Comparison of ENCODE assay signal across 28 mouse cellular contexts in the genomic region with DNA sequence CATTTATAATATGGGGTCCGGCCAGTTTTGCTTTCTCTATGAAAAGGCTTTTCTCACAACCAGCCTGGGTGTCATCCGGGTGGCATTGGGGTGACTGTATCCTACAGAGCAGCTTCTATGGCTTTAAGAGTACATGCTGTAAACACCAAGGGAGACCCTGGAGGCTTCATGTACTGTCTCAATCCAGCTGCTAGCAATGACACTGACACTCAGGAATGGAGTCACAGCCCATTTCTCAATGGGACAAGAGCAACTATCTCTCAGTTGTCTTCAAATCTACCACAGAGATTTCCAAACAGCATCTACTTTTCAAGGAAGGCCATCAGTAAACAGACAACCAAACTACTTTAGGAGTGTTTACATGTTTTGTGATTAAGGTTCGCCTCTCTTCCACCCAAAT.
"Had no signal": no experiment of that assay in that cellular context is flagged by ENCODE, and none has a peak within 500 bp of the region (broad histone marks: within the 10 kb centered on the region; RNA-seq: fewer than 3 reads in every experiment).

No protein-coding gene starts in this region.

- DNase-seq: layer of hippocampus, postnatal 36 days; left cerebral cortex, postnatal 4 days; liver; liver, embryonic 13.5 days; liver, postnatal 0 days; lung, postnatal 14 days; lung, postnatal 36 days; midbrain, embryonic 14.5 days had no signal

- H3K9me3 ChIP-seq: limb, embryonic 10.5 days; limb, embryonic 12.5 days; limb, embryonic 13.5 days; limb, embryonic 15.5 days; liver, embryonic 12.5 days; liver, embryonic 13.5 days; liver, embryonic 15.5 days; midbrain, embryonic 10.5 days; midbrain, embryonic 12.5 days; midbrain, embryonic 13.5 days; midbrain, embryonic 15.5 days; neural tube, embryonic 12.5 days; neural tube, embryonic 13.5 days had no signal

- H3K4me1 ChIP-seq: limb, embryonic 12.5 days; limb, embryonic 15.5 days; liver, embryonic 12.5 days; liver, embryonic 13.5 days; liver, embryonic 15.5 days; megakaryocyte, embryonic 14.5 days; midbrain, embryonic 10.5 days; midbrain, embryonic 12.5 days; midbrain, embryonic 13.5 days; midbrain, embryonic 15.5 days; neural tube, embryonic 12.5 days; neural tube, embryonic 13.5 days had no signal

- H3K4me3 ChIP-seq: left cerebral cortex, adult 2 months; limb, embryonic 10.5 days; limb, embryonic 12.5 days; limb, embryonic 13.5 days; limb, embryonic 15.5 days; liver, embryonic 12.5 days; liver, embryonic 13.5 days; liver, embryonic 15.5 days; megakaryocyte, embryonic 14.5 days; midbrain, embryonic 10.5 days; midbrain, embryonic 12.5 days; midbrain, embryonic 13.5 days; midbrain, embryonic 15.5 days; myocyte; neural tube, embryonic 12.5 days; neural tube, embryonic 13.5 days had no signal

- H3K4me2 ChIP-seq: limb, embryonic 12.5 days; limb, embryonic 13.5 days; limb, embryonic 15.5 days; liver, embryonic 11.5 days; liver, embryonic 12.5 days; liver, embryonic 13.5 days; liver, embryonic 15.5 days; midbrain, embryonic 11.5 days; midbrain, embryonic 12.5 days; midbrain, embryonic 13.5 days; midbrain, embryonic 15.5 days; neural tube, embryonic 12.5 days; neural tube, embryonic 13.5 days had no signal

- H3K27me3 ChIP-seq: limb, embryonic 12.5 days; limb, embryonic 13.5 days; limb, embryonic 15.5 days; liver, embryonic 12.5 days; liver, embryonic 13.5 days; liver, embryonic 15.5 days; megakaryocyte, embryonic 14.5 days; midbrain, embryonic 12.5 days; midbrain, embryonic 13.5 days; midbrain, embryonic 15.5 days; neural tube, embryonic 12.5 days; neural tube, embryonic 13.5 days had no signal

- H3K36me3 ChIP-seq: limb, embryonic 10.5 days; limb, embryonic 12.5 days; limb, embryonic 13.5 days; limb, embryonic 15.5 days; liver, embryonic 12.5 days; liver, embryonic 13.5 days; liver, embryonic 15.5 days; midbrain, embryonic 10.5 days; midbrain, embryonic 12.5 days; midbrain, embryonic 13.5 days; midbrain, embryonic 15.5 days; neural tube, embryonic 12.5 days; neural tube, embryonic 13.5 days had no signal

- ATAC-seq: liver, embryonic 12.5 days; liver, postnatal 0 days; midbrain, embryonic 13.5 days; midbrain, embryonic 15.5 days; midbrain, embryonic 16.5 days had no signal

- H3K9ac ChIP-seq: limb, embryonic 12.5 days; limb, embryonic 13.5 days; limb, embryonic 15.5 days; liver, embryonic 12.5 days; liver, embryonic 13.5 days; liver, embryonic 14.5 days; liver, embryonic 15.5 days; liver, postnatal 0 days; midbrain, embryonic 12.5 days; midbrain, embryonic 13.5 days; midbrain, embryonic 15.5 days; neural tube, embryonic 12.5 days; neural tube, embryonic 13.5 days had no signal

- H3K27ac ChIP-seq: left cerebral cortex, adult 2 months; limb, embryonic 10.5 days; limb, embryonic 12.5 days; limb, embryonic 13.5 days; limb, embryonic 15.5 days; liver, embryonic 12.5 days; liver, embryonic 13.5 days; liver, embryonic 14.5 days; liver, embryonic 15.5 days; macrophage; midbrain, embryonic 10.5 days; midbrain, embryonic 12.5 days; midbrain, embryonic 13.5 days; midbrain, embryonic 15.5 days; neural tube, embryonic 12.5 days; neural tube, embryonic 13.5 days had no signal
